Mouse (Mus musculus): ENCODE data around the gene Nmrk1. TPM values are rescaled to one million over a fixed set of nuclear protein-coding genes. Genes with fewer than 3 reads are reported as not detected.

Gene Nmrk1
- polyA plus RNA-seq, 1 experiment from 2014 or later = 10.0 TPM

- WGBS = 85% methylated on average over 6 of the region's 6 CpGs
- no peak overlapping the region for H3K9ac ChIP-seq
- H3K36me3 ChIP-seq = no peaks in the 10 kb centered on the region
- no peaks in the 10 kb centered on the region for H3K9me3 ChIP-seq
- ATAC-seq (ENCODE audit: low FRiP score, low read depth) = no peak
- no peaks in the 10 kb centered on the region for H3K4me1 ChIP-seq (replicated peaks)
- no peaks in the 10 kb centered on the region for H3K27me3 ChIP-seq
- H3K4me2 ChIP-seq = no peak overlapping the region
- no peak overlapping the region for H3K4me3 ChIP-seq
- H3K27ac ChIP-seq (replicated peaks) = no peak overlapping the region
Measured at GRCm38 (mm10) chr19:18644084-18644483, 12.3 kb downstream of the Nmrk1 start.

GRCm38 (mm10) chr19:18646397-18646796 lies 14.6 kb downstream of the Nmrk1 start:
- H3K27me3 ChIP-seq = no peaks in the 10 kb centered on the region
- H3K9me3 ChIP-seq = no peaks in the 10 kb centered on the region
- no peak overlapping the region for H3K4me2 ChIP-seq
- H3K36me3 ChIP-seq = no peaks in the 10 kb centered on the region
- H3K9ac ChIP-seq = no peak overlapping the region
- H3K4me1 ChIP-seq (replicated peaks) = no peaks in the 10 kb centered on the region
- no peak overlapping the region for H3K27ac ChIP-seq (replicated peaks)
- WGBS = 81% methylated on average over 3 of the region's 3 CpGs
- ATAC-seq (ENCODE audit: low FRiP score, low read depth) = no peak
- H3K4me3 ChIP-seq = no peak overlapping the region

GRCm38 (mm10) chr19:18646853-18647420 lies 15.2 kb downstream of the Nmrk1 start:
- no peaks in the 10 kb centered on the region for H3K36me3 ChIP-seq
- WGBS = 54% methylated on average over 5 of the region's 5 CpGs
- H3K4me1 ChIP-seq (replicated peaks) = no peaks in the 10 kb centered on the region
- no peak overlapping the region for H3K9ac ChIP-seq
- no peaks in the 10 kb centered on the region for H3K9me3 ChIP-seq
- H3K4me3 ChIP-seq = no peak overlapping the region
- H3K27me3 ChIP-seq = no peaks in the 10 kb centered on the region
- no peak overlapping the region for H3K4me2 ChIP-seq
- no peak for ATAC-seq (ENCODE audit: low FRiP score, low read depth)
- H3K27ac ChIP-seq (replicated peaks) = no peak overlapping the region

GRCm38 (mm10) chr19:18647775-18648557 lies 16.2 kb downstream of the Nmrk1 start:
- Histone ChIP-seq H3K4me1 (replicated peaks) (no peaks in the 10 kb centered on the region), H3K4me2 (no peak overlapping the region), H3K27me3 (no peaks in the 10 kb centered on the region), H3K9me3 (no peaks in the 10 kb centered on the region), H3K36me3 (no peaks in the 10 kb centered on the region), H3K4me3 (no peak overlapping the region), H3K9ac (no peak overlapping the region), H3K27ac (replicated peaks) (no peak overlapping the region)
- WGBS = 86% methylated on average over 9 of the region's 9 CpGs
- ATAC-seq (ENCODE audit: low FRiP score, low read depth) = no peak

- WGBS = 84% methylated on average over 6 of the region's 6 CpGs
- Histone ChIP-seq H3K4me1 (replicated peaks) (no peaks in the 10 kb centered on the region), H3K4me2 (no peak overlapping the region), H3K36me3 (no peaks in the 10 kb centered on the region), H3K4me3 (no peak overlapping the region), H3K9me3 (no peaks in the 10 kb centered on the region), H3K27ac (replicated peaks) (no peak overlapping the region), H3K27me3 (no peaks in the 10 kb centered on the region), H3K9ac (no peak overlapping the region)
- ATAC-seq (ENCODE audit: low FRiP score, low read depth) = no peak
Measured at GRCm38 (mm10) chr19:18648558-18648945, 16.8 kb downstream of the Nmrk1 start.

- Histone ChIP-seq H3K4me2 (no peak overlapping the region), H3K4me1 (replicated peaks) (no peaks in the 10 kb centered on the region), H3K27me3 (no peaks in the 10 kb centered on the region), H3K27ac (replicated peaks) (no peak overlapping the region), H3K9me3 (no peaks in the 10 kb centered on the region), H3K9ac (no peak overlapping the region), H3K4me3 (no peak overlapping the region), H3K36me3 (no peaks in the 10 kb centered on the region)
- WGBS = 91% methylated on average over 4 of the region's 4 CpGs
- ATAC-seq (ENCODE audit: low FRiP score, low read depth) = no peak
Measured at GRCm38 (mm10) chr19:18649955-18650354, 18.2 kb downstream of the Nmrk1 start.

- H3K36me3 ChIP-seq = no peaks in the 10 kb centered on the region
- no peak overlapping the region for H3K9ac ChIP-seq
- no peaks in the 10 kb centered on the region for H3K27me3 ChIP-seq
- H3K4me2 ChIP-seq = no peak overlapping the region
- WGBS = 82% methylated on average over 6 of the region's 6 CpGs
- H3K4me1 ChIP-seq (replicated peaks) = no peaks in the 10 kb centered on the region
- H3K4me3 ChIP-seq = no peak overlapping the region
- H3K27ac ChIP-seq (replicated peaks) = no peak overlapping the region
- H3K9me3 ChIP-seq = no peaks in the 10 kb centered on the region
- ATAC-seq (ENCODE audit: low FRiP score, low read depth) = no peak
Measured at GRCm38 (mm10) chr19:18650473-18650872, 18.7 kb downstream of the Nmrk1 start.

- Histone ChIP-seq H3K4me2 (no peak overlapping the region), H3K27ac (replicated peaks) (no peak overlapping the region), H3K4me1 (replicated peaks) (no peaks in the 10 kb centered on the region), H3K36me3 (no peaks in the 10 kb centered on the region), H3K9ac (no peak overlapping the region), H3K4me3 (no peak overlapping the region), H3K27me3 (no peaks in the 10 kb centered on the region), H3K9me3 (no peaks in the 10 kb centered on the region)
- no peak for ATAC-seq (ENCODE audit: low FRiP score, low read depth)
- WGBS = 65% methylated on average over 4 of the region's 4 CpGs
Measured at GRCm38 (mm10) chr19:18652592-18652991, 20.8 kb downstream of the Nmrk1 start.

GRCm38 (mm10) chr19:18653058-18653457 lies 21.3 kb downstream of the Nmrk1 start:
- Histone ChIP-seq H3K4me2 (no peak overlapping the region), H3K9me3 (no peaks in the 10 kb centered on the region), H3K9ac (no peak overlapping the region), H3K36me3 (no peaks in the 10 kb centered on the region), H3K27me3 (no peaks in the 10 kb centered on the region), H3K4me3 (no peak overlapping the region), H3K27ac (replicated peaks) (no peak overlapping the region), H3K4me1 (replicated peaks) (no peaks in the 10 kb centered on the region)
- WGBS = 84% methylated on average over 6 of the region's 6 CpGs
- ATAC-seq (ENCODE audit: low FRiP score, low read depth) = no peak

GRCm38 (mm10) chr19:18654330-18654729 lies 22.6 kb downstream of the Nmrk1 start:
- Histone ChIP-seq H3K27ac (replicated peaks) (no peak overlapping the region), H3K4me1 (replicated peaks) (no peaks in the 10 kb centered on the region), H3K9me3 (no peaks in the 10 kb centered on the region), H3K4me3 (no peak overlapping the region), H3K4me2 (no peak overlapping the region), H3K36me3 (no peaks in the 10 kb centered on the region), H3K27me3 (no peaks in the 10 kb centered on the region), H3K9ac (no peak overlapping the region)
- 90% methylated on average over 8 of the region's 8 CpGs for WGBS
- ATAC-seq (ENCODE audit: low FRiP score, low read depth) = no peak

GRCm38 (mm10) chr19:18654984-18655383 lies 23.2 kb downstream of the Nmrk1 start:
- H3K4me3 ChIP-seq = no peak overlapping the region
- 87% methylated on average over 5 of the region's 5 CpGs for WGBS
- no peak overlapping the region for H3K9ac ChIP-seq
- no peaks in the 10 kb centered on the region for H3K36me3 ChIP-seq
- H3K27me3 ChIP-seq = no peaks in the 10 kb centered on the region
- no peaks in the 10 kb centered on the region for H3K4me1 ChIP-seq (replicated peaks)
- ATAC-seq (ENCODE audit: low FRiP score, low read depth) = no peak
- no peak overlapping the region for H3K4me2 ChIP-seq
- no peaks in the 10 kb centered on the region for H3K9me3 ChIP-seq
- no peak overlapping the region for H3K27ac ChIP-seq (replicated peaks)

- no peak for ATAC-seq (ENCODE audit: low FRiP score, low read depth)
- H3K4me3 ChIP-seq = no peak overlapping the region
- no peak overlapping the region for H3K27ac ChIP-seq (replicated peaks)
- no peaks in the 10 kb centered on the region for H3K9me3 ChIP-seq
- no peaks in the 10 kb centered on the region for H3K36me3 ChIP-seq
- WGBS = 90% methylated on average over 7 of the region's 7 CpGs
- no peaks in the 10 kb centered on the region for H3K27me3 ChIP-seq
- H3K4me2 ChIP-seq = no peak overlapping the region
- H3K9ac ChIP-seq = no peak overlapping the region
- H3K4me1 ChIP-seq (replicated peaks) = no peaks in the 10 kb centered on the region
Measured at GRCm38 (mm10) chr19:18655999-18656398, 24.2 kb downstream of the Nmrk1 start.

GRCm38 (mm10) chr19:18658473-18658872 lies 26.7 kb downstream of the Nmrk1 start:
- H3K9me3 ChIP-seq = no peaks in the 10 kb centered on the region
- WGBS = 73% methylated on average over 4 of the region's 4 CpGs
- no peak overlapping the region for H3K9ac ChIP-seq
- ATAC-seq (ENCODE audit: low FRiP score, low read depth) = no peak
- no peaks in the 10 kb centered on the region for H3K4me1 ChIP-seq (replicated peaks)
- H3K27ac ChIP-seq (replicated peaks) = no peak overlapping the region
- no peak overlapping the region for H3K4me2 ChIP-seq
- H3K36me3 ChIP-seq = no peaks in the 10 kb centered on the region
- H3K27me3 ChIP-seq = no peaks in the 10 kb centered on the region
- no peak overlapping the region for H3K4me3 ChIP-seq
